Mouse (Mus musculus) cerebellum, adult 11-12 months (tissue): ENCODE data around the gene Vmn1r73.

ENCODE experiments used
- DNase-seq: peaks from one replicate; pipeline ENCODE4 v3.0.0; 2022

Gene Vmn1r73

DNA sequence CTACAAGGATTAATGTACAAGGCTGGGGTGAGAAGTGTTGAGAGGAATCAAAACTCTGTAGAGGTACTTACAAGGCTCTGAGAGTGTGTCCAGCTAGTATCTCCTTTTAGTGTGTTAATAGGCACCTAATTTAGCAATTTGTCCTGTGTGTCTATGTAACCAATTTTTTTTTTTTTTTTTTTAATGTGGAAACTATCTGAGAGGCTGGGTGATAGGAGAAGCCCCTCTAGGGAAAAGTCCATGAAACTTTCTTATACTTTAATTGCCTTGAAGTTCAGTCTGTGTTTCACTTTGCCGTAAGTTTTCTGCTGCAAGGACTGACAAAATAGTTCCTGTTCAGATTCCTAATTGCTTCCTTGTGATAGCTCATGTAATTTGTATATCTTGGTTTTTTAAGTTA, at the start of gene Vmn1r73:
Gene Vmn1r73 (plus strand): TSS at position 301 of the 400 bp plus-strand sequence.
- DNase-seq = no peak
